Mouse (Mus musculus) monocyte, adult 5-6 weeks (primary cell): ENCODE results near the gene Ddhd1. TPM values are rescaled to one million over a fixed set of nuclear protein-coding genes. Genes with fewer than 3 reads are reported as not detected.

Experiments
- ATAC-seq: fragments of 153-309, 156-312 bp; replicated peaks from 2 replicates; pipeline ENCODE4 v1.8.0; 2017; ENCODE audit warnings: mild to moderate bottlenecking; ENCODE audit not compliant: low TSS enrichment, insufficient number of reproducible peaks, severe bottlenecking, poor library complexity, low FRiP score
- total RNA-seq: library from RNA; stranded (forward); fragments of 200-1000, 200-491, 200-594 nt; gene quantifications from 3 replicates; pipeline ENCODE4 v1.2.3, GENCODE M21; 2017

Gene Ddhd1
- total RNA-seq, result 84.0 to 160 TPM (median 126 TPM) in 3 replicates

DNA sequence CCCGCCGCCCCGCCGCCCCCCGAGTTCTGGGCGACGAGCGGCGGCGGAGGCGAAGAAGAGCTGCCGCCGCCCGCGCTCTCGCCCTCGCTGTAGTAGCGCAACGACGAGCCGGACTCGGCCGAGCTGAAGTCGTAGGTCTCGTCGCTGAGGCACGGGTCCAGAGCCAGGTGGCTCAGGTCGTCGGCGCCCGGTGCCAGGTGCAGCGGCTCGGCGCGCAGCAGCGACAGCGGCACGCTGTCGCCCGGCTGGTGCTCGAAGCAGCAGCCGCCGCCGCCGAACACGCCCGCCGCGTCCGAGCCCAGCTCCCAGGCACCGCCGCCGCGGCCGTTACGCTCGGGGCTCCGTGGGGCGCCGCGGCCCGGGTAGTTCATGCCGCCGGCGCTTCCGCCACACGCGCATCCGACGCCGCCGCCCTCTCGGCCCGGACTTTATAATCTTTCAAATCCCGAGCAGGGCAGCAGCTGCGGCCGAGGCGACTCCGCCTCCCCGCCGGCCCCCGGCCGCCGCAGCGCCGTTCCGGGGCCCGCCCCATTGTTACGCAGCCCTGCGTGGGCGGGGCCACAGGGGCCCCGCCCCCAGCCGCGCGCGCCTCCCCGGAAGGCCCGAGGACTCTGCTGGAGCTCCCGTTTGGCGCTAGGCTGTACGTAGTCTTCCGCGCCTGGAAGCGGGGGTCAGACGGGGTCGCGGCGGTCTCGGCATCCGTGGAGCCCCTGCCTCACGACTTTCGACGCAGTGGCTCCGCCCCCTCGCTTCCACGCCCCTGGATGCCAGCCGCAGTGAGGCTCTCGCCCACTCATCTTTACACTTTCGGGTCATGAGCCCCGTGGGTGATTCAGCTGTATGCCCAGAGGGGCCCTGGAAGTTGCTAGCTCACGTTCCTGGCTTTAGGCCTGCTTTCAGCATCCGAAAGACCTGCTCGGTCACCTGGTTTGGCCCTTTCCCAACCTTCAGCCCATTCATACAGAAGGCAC, at the start of gene Ddhd1:
Gene Ddhd1, minus strand, starts transcription at position 503 of the 971 bp plus-strand sequence.
- ATAC-seq, result peak; percentile 71

DNA sequence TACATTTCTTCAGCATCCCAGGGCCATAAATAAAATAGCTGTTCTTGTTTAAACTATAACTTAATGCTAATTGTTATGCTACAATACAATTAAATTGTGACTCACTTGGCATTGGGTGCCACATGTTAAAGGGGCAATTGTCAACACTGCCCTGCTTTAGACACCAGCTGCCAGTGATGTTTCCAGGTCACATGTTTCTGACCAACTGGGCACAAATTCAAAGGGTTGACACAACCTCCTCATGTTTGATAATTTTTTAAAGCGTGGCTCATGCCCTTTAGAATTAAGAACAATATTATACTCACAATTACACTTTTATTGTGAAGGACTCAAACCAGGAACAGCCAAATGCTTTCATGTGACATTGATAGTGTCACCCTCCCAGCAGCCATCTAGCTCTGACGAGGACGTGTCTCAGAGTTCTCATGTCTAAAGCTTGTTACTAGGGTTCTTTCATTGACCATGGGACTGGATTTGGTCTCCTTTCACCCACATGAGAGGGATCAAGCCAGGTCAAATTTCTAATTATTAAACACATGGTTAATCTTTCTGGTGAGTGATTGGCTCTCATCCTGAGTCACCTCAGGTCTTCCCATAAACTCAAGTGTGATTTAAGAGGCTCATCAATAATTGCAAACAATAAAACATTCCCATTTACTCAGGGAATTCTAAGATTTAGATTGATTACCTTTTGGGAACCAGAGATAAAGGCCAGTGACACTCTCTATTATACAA, 49.4 kb upstream of the Ddhd1 start:
- no peak for ATAC-seq

DNA sequence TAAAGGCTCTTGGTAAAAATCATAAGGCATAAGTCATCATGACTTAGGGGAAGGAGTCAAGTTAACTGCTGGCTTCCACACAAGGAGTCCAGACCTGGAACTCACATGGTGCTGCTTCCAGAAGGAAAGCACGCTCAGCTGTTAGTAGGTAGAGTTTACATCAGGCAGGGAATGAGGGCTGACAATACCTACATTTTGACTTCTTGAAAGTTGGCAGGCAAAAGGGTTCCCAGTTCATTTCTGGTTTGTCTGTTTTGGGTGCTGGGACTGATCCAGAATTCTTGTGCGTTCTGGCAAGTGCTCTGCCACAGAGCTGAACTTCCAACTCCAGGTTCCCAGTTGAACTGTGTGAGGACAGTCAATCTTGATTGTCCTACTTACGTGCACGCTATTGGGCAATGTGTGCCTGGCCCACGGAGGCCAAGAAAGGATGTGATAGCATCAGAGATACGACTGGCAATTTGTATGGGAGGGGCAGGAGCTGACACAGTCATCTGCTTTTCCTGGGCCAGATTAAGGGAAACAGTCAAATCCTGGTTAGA, 42.2 kb upstream of the Ddhd1 start:
- no peak for ATAC-seq

DNA sequence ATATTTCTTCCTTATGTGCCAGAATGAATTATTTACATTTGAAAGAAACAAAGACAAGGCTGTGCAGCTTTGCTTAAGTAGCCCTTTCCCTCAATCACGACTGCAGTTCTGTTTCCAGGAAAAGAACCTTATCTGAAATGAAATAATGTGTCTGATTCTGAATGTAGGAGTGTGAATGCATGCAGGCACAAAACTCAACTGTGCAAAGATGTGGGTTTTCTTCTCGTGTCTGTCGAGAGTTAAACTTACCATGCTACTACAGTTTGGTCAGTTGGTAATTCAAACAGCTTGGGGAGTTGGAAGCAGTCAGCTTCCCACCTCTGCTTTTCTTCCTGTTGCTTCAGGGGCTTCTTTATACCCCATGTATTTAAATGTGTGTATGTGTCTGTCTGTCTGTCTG, 40.9 kb upstream of the Ddhd1 start:
- no peak for ATAC-seq

DNA sequence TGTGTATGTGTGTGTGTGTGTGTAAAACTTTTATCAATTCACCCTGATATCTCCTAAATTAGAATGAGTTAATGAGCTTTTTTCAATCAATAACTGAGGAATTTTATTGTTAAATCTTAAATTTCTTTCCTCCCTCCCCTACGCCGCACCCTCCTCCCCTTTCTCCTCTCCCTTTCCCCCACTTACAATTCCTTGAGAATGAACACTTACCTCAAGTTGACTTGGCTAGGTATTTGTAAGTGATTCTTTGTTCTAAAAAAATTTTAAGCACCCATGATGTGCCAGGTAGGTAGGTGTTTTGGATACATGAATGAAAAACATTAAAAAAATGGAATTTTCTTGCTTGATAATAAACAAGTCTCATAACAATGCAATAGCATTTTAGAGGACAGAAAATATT, 38.2 kb upstream of the Ddhd1 start:
- no peak for ATAC-seq

DNA sequence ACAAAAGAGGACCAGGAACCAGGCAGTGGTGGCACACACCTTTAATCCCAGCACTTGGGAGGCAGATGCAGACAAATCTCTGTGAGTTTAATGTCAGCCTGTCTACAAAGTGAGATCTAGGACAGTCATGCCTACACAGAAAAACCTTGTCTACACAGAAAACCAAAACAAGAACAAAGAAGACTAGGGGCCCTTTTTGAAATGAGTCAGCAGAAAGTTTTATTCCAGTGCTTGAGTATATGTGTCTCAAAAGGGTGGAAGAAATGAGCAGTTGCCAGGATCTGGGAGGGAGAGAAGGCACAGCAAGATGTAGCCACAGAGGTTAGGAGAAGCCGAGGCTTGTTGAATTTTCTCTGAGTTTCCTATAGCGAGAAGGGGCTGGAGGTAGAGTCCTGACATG, 35.9 kb upstream of the Ddhd1 start:
- no peak for ATAC-seq

DNA sequence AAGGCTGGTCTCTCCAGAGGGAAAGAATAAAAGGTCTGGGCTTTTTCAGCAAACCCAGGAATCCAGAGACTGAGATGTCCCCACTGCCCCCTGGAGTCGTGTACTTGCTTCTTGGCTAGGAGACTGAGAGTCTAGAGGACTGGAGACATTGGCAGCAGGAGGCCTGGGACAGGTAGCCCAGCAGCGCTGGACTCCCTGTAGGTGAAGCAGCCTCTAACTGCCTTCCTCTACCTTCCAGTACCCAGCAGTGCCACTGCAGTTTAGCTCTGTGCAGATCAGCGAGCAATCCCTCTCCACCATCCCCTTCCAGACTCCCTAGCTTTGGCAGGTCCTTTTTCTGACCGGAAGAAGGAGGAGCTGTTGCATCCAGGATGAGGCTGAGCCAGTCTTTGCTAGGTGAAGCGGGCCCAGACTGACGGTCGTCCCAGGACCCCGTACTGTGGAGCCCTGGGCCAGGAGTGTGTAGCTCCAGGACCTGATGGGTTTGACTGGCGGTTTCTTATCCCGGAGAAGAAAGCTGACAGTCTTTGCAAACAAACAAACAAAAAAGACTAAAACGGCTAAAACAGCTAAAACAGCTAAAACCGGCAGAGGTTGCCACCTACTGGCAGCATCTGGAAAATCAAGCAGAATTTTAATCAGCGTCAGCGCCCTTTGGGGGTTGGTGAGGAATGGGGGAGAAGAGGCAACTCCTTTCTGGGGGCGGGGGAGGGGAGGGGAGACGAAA, 32.7 kb upstream of the Ddhd1 start:
- peak; percentile 31; the same call in 1 of the 2 replicates for ATAC-seq

DNA sequence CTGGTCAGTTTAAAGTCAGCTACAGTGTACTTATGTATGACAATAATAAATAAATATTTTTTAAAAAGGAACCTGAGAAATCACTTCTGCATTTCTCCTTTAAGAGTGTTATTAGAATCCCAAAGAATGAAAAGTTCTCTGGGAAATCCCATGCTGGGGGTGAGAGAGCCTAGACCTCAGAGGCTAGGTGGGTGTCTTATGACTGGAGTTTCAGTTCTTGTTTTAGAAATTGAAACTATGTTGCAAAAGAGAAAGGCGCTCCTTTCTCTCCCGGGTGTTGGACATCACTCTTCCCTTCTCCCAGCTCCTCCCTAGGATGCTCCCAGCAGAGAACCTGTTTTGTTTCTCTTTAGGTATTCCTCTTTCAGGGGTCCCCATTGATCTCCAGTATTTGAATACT, 27.4 kb upstream of the Ddhd1 start:
- 0 out of 2 replicates have a peak, but pooled peaks have one; percentile 27 for ATAC-seq

DNA sequence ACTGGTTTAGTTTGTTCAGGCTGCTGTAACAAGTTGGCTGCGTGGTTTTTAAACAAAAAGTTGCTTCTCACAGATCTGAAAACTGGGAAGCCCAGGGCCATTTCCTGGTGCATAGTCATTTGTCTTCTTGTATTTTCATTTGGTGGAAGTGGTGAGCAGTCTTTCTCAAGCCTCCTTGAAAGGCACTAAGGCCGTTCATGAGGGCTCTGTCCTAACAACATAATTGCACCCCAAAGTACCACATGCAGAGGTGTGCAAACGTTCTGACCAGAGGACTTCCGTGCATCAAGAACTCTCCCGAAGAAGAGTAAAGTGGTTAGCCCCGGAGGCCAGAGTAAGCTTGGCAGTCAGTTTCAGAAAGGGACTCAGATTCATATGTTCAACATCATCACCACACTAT, 18.8 kb upstream of the Ddhd1 start:
- ATAC-seq, result no peak

DNA sequence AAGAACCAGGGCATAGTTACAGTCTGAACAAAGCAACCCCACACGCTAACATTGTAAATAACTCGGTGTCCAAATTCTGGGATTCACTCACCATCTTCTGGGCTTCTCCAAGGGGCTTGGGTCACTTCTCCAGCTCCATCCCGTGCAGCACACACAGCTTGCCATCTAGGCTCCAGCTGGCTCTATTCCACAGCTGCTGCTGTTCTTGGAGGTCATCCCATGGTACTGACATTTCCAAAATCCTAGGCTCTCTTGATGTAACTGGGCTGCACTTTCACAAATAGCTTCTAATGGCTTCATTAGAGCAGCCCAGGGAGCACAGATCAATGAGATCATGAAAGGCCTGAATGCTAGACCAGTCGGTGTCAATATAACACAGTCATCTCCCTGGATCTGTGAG, 10.4 kb upstream of the Ddhd1 start:
- ATAC-seq, result no peak

DNA sequence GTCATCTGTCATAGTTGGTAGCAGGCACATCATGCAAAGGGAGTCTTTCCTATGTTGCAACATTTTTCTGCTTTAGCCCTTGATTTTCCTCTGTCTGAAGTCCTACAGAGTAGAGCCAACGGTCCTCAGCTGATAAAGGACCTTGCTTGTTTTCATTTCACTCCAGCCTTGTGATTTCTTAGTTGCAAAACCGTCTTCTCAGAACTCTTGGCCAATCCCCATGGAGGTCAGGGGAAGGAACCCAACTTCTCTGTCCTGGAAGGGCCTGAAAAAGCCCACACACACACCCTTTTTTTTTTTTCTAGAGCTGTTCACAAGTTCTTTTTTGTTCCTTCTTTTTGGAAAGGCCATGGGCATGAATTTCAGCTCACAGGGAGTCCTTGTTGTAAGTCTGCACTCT, 9.3 kb upstream of the Ddhd1 start:
- ATAC-seq, result peak; percentile 56; the same call in 1 of the 2 replicates

DNA sequence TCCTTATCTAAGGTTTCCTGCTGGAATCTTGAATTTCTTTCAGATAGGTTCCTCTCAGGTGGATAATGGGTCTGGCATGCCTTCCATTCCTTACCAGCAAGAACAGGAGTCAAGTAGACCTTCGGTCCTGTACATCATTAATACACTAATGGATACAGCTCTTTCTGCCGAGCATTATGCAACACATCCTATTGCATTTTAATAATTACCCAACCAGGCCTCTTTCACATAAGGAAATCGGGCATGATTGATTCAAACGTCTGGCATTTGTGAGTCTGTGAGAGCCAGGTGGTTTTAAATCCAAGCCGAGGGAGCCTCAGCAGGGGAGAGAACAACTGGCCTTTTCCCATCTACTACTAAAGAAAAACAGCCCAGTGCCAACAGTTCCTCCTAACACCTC, 3.6 kb upstream of the Ddhd1 start:
- ATAC-seq, result no peak

DNA sequence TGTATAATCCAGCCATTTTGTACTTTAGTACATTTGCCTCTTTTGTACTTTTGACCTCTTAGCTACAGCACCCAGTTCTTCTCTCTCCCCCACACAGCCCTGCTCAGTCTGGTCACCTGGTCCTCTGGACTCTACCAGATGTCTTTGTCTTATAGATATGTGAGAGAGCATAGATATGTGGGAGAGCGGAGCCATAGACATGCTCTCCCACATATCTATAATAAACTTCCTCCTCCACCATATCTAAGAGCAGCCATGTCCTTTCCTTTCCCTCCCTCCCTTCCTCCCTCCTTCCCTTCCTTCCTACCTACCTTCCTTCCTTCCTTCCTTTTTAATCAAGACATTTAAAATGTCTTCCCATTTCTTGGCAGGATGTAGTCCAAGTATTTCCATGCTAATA, 2.4 kb upstream of the Ddhd1 start:
- no peak for ATAC-seq

DNA sequence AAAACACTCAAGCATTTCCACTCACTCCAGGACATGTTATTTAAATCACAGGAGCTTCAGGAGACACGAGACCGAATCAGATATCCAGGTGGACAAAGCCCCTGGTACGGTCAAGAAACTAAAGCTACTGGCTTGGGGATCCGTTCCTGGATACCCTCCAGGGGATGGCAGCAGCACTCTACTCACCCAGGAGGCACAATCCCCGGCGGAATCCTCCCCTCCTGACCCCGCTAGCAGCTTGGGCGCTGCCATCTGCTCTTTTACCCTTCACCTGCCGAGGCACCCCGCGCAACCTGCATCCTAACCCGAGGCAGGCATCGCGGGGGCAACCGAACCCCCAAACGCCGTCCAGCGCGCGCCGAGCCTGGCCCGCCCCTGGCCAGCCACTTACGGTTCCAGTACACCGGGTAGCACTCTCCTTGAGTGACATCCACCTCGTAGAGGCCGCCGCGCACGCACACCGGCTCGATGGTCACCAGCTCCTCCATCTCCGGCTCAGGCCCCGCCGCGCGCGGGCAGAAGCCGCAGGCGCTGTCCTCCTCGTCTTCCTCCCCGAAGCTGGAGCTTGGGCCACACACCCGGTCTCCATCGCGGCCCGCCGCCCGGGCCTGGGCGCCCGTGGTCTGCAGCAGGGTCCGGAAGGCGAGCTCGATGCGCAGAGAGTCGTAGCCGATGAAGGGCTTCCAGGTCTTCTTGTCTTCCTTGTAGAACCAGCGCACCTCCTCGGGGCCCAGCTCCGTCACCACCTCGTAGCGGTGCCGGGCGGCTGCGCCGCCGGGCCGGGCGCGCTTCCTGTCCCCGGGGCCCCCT, 907 bp downstream of the Ddhd1 start:
- no peak for ATAC-seq

DNA sequence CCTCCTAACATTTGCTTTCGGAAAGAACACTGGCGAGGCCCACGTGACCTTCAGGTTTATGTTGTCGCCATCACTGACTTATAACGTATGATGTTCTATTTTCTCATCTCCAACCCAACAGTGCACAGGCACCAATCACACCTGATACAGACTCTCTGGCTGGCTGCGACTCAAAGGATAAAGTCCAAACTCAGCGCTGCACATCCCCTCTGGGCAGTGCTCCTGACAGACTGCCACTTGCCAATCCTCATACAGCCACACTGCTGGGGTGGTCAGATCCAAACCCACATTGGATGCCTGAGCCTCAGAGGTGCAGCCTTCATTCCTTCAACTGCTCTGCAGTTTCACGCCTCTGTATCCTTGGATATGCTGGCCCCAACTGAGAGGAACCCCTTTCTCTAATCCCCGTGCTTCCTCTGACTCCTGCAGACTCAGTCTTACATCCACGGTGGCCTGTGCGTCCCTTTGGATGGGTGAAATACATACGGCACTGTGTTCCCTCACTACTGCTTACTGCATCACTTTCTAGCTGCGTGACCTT, 3.0 kb downstream of the Ddhd1 start:
- no peak for ATAC-seq

DNA sequence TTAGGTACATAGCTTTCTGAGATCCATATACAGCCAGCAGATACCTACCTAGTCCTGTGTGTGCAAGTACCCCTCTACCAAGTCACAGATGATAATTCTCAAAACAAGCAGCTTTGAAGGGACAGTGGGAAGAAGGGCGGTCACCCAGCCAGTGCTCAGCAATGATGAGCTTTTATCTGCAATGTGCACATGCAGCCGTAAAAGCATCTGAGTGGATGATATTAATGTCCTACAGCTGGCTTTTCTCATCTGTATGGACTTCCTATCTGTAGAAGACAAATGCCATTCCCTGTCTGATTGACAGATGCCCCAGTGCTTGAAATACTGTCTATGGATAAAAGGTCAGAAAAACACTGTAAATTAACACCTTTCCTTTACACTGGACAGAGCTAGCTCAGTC, 4.2 kb downstream of the Ddhd1 start:
- no peak for ATAC-seq

DNA sequence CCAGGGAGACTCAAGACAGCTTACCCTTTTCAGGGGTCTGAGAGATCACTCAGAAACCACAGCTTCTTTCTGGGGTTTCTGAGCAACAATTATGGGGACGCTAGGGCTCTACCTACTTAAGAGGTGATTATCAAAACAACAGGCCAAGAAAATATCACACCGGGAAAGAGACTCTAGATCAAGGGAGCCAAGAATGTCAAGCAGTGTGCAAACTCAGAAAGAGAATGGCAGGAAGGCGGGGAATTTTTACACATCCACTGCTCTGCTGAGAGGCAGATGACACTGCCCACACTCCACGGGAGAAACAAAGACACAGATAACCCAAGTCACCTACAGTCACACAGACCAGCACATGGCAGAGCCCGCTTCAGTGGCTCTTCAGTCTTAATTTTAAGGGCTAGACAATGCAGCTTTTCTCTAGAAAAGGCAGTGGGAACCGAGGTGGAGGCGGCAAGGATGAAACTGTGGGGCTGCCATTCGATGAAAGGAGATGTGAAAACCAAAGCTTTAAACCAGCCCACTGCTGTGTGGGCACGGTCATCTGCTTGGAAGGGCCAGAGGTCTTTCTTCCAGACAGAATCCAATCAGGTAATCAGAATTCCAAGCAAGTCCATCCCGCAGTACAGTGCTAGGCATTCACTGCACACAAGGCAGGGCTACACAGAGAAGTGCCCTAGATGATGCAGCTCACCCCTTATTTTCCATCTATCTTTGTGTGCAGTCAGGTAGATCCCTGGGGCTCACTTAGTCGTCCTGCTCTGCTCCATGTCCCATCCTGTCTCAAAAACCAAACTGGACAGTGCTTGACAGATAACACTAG, 8.7 kb downstream of the Ddhd1 start:
- no peak for ATAC-seq
